Mouse (Mus musculus): ENCODE measurements around the gene Haus4.

Haus4 gene

DNA sequence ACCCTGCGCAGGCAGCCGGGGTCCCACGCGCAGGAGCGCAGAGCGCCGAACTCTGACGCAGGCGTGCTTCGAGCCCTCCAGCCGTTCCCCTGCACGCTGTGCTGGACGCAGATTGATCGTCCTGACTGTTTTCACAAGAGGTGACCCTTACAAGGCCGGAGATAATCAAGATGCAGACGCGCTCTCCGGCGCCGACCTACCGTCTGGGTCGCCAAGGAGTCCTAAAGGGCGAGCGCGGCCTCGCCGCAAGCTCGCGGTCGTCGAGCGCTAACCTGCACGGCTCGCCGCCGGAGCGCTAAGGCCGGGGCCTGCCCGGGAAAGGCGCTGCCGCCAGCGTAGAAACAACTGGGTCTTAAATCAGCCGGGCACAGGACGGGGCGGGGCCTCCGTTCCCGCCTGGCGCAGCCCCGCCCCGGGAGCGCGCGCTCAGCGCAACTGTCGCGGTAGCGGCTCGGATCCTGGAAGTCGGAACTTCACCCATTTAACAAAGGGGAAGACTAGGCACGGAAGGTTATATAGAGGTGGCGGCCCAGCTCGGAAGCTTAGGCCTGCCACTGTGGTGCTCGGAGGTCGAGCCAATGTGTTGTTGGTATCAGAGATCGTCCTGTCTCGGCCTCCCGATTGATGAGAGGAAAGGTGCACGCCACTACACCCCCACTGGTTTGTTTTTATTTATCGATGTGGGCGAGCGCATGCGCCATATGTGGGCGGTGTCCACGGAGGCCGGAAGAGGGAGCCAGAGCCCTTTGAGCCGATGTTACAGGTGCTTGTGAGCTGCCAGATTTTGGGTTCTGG, at the start of gene Haus4:
TSS of gene Haus4 (minus strand) at position 642 of the 795 bp plus-strand sequence.
- DNase-seq, result peak; percentile 74 to 78

DNA sequence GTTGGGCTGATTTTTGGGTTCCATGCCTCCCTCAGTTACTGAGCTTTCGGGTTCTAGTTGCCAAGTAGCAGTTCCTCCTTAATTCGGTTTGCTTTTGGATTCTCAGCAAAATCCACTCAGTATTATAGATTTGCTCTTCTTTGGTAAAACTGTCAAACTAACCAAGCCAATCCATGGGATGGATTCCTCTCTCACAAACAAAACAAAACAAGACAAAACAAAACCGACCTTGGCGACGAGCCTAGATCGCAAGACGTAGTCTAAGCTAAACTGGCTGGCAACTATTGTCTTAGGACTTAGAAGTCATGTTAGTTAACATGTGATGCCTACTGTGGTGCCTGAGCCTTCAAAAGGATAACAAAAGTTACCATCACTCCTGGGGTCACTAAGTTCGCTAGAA, 49.3 kb upstream of the Haus4 start:
- DNase-seq, result peak in 1 of 2 experiments; percentile 48

DNA sequence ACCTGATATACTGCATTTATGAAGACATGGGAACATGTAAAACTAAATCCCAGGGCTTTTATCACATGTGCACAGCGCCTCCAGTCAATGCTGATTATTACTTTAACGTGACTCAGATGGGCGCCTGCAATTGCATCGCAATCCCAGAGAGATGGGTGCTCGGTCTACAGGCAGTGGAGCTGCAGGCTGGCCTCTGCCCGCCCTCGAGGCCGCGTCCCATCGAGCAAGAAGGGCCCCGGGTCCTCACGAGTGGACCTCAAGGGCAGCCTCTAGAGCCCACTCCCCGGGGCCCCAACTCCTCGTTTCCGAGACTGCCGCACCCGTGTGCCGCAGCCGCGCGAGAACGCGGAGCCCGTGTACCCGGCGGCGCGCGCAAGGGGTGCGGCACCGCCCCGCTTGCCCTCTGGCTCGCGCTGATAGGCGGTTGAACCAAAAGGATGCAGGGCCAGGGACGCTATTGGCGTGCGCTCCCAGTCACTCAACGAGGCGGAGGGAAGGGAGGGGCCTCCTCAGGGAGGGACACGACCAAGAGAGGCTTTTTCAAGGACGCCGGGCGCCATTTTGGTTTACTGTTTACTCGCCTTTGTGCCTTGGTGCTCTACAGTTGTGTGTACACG, 48.7 kb upstream of the Haus4 start:
- peak; percentile 95 to 98 for DNase-seq

DNA sequence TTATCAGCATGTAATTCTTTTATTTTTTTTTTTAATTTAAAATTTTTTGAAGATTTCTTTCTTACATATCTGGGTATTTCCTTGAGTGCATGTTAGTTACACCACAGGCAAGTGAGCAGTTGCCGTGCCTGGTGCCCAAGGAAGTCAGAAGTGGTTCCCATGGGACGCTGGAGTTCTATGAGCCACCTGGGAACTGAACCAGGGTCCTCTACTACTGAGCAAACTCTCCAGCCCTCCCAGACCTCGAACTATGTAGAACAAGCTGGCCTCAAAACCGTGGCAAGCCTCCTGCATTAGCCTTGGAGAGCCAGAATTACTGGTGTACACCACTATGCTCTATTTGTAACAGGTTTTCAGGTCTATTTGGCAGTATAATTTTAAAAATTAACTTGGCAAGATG, 48.2 kb upstream of the Haus4 start:
- DNase-seq, result peak; percentile 34 to 46

DNA sequence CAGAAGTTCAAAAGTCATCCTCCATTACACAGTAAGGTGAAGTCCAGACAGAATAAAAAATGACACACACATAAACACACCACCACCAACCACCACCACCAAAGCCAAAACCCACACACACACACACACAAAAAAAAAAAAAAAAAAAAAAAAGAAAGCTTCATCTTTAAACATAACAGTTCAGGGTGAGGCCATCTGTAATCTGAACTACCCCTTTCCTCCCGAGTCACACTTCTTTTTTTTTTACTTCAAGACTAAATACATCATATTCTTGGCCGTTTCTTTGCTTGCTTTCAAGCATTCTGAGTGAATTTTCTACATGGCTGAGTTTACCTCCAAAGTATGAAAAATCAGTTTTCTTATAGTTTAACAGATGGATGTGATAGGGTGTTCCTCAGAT, 47.2 kb upstream of the Haus4 start:
- no peak for DNase-seq

DNA sequence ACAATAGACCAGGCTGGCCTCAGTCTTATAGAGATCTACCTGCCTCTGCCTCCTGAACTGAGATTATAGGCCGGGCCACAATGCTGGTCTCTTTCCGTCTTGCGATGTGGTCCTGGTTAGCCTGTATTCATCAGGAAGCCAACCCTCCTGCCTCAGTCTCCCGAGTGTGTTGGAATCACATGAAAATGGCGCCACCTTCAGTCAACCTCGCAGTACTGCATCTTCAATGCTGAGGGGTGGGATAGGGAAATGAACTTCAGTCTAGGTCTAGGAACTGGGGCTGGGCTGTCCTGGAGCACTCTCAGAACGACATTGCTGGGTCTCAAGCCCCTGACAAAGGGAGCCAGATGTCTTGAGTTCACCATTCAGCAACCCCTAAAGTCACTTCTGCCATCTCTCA, 42.7 kb upstream of the Haus4 start:
- no peak for DNase-seq

DNA sequence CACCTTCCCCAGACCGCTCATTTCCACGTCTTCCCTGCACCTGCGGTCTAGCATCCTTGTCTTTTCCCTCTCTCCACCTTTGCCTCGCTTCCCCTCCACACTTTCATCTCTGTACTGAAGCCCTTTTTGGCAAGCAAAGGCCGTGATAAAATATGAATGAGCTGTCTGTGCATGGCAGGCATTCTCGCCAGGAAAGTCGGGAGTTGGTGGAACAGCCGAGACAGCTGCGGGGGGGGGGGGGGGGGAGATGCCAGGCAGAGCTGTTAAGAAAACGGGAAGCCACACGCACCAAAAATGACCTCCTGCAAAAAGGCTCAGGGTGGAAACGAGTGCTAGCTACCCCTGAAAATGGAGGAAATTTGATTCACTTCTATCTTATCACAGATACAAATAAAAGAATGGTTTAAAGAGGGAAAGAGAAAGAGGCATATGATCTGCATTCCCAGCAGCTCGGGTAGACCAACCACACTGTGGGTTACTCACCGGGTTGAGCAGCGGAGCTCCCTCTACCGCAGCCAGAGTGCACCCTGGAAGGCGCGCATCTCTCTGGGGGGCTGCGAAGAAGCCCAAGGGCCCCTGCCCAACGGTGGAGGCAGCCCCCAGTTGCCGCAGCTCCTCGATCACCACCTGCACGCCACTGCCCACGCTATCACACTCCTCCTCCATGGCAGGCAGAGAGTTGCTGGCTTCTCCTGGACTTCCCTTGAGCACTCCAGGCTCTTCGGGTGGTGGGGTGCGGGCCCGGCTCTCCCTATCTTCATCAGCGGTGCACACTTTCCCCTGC, 40.4 kb upstream of the Haus4 start:
- no peak for DNase-seq

DNA sequence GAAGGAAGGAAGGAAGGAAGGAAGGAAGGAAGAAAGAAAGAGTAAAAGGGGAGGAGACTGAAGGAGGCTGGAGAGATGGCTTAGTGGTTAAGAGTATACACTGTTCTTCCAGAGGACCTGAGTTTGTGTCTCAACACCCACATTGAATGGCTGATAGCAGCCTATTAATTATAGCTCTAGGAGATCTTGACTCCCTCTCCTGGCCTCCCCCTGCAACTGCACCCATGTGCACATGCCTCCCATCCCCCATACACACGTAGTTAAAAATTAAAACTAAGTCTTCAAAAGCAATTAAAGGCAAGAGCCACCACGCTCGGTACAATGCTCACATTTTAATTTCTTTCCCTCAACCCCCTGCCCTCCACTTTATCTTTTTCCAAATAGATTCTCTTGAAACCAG, 39.6 kb upstream of the Haus4 start:
- no peak for DNase-seq

DNA sequence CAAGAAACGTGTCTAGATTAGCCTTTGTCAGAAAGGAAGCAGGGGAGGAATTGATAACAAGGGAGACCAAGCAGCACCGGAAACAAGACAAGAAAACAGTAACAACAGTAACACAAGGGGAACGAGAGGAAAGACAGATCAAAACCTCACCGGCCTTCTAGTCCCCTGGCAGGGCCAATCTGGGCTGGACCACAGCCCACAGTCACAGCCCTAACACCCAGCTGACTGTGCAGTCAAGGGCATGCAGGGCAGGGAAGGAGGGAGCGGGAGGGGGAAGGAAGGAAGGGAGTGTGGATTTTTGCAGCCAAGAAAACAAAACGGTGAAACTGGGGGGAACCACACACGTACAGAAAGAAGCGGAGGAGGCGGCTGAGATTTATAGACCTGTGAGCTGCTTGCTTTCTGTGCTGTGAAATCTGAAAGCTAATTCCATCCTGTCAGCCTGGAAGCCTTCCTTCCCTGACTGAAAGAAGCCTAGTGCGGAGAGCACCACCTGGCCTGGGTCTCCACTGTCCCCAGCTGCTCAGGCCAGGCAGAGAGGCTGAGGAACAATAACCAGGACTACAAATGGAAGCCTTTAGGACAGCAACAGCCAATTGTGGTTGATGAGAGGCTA, 38.0 kb upstream of the Haus4 start:
- peak in 1 of 2 experiments; percentile 27 for DNase-seq

DNA sequence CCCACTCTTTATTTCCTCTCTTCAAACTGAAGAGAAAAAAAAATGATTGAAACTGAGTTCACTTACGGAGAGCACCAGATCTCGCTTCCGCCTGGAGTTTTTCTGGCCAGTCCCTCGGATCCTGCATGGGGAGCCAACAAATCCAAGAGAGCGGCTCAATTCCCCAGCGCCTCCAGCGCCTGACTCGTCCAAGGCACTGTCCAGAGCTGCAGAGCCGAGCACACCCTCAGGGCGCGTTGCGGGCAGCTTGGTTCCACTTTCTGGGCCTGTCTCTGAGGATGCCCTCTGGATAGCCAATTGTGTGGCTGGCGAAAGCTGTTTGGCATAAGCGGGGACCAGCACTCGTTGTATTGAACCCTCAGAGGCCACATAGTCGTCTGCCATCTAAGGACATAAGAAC, 36.6 kb upstream of the Haus4 start:
- DNase-seq, result no peak

DNA sequence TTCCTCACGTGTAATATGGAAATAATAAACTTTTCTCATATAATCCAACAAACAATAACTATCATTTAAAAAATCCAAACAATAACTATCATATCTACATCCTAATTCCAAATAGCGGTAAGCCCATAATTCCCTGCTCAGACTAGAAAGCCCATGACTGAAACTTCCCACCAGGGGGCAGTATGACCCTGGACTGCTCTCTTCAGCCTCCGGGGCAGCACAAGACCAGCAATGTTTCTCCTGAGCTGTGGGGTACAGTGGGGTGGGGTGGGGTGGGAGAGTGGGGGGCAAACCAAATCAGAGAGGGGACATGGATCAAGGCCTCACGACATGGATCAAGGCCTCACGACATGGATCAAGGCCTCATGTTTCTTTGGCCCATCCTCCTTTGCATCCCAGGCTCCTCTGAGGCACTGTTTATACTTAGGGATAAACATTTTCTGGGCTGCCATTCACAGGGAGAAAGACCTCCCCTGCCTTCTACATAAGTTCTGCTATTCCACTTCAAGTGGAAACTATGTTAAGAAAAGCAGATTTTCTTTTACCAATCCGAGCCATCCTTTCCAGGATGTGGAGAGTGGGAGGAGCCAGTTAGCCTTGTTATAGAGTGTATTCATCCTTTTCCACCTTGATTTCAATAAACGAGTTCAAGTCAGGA, 29.4 kb upstream of the Haus4 start:
- peak; percentile 66 to 79 for DNase-seq

DNA sequence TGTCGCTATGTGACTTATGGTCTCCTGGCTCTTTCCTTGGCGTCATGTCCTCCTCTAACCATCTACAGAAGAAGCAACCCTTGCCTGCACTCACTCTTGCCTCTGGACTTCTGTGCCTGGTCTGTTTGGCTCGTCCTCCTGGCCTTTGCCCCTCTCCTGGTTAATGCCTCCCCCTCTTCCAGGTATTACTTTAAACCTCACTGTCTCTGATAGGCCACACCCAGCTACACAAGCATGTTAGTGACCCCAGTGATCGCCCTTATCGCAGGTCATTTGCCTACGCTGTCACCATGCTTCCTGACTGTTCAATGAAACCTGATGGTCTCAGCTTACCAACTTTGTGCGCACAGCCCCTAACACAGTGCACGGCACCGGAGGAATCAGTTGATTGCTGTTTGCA, 28.1 kb upstream of the Haus4 start:
- no peak for DNase-seq

DNA sequence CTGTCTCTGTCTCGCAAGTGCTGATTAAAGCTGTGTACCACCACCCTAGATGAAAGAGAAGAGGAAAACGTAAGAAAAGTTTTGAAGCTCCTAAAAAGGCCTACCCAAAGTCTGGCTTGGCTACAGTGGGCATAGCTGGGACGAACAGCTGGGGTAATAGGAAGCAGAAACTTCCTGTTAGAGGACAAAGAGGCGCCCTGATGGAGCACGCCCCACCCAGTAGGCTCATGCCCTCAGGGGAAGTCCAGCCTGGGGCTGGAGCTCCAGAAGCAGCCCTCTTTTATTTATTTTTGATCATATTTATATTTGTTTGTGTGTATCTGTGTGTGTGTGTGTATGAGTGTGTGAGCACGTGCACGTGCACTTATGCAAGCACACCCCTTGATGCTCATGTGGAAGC, 25.2 kb upstream of the Haus4 start:
- no peak for DNase-seq

DNA sequence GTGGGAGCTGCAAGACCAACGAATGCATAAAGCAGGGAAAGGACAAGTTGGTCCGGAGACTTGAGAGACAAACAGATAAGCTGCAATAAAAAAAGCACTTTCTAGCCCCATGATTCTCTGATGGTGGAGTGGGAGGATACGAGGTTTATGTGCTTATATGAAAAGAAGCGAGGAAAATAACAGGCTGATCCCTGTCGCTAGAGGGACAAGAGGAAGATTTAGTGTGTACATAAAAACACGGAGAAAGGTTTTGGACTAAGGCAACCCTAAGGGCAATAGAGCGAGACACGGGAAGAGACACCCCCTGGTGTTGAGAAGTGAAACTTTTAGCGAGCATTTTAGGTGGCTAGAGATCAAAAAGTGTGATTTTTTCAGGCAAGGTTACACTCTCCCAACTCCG, 23.6 kb upstream of the Haus4 start:
- DNase-seq, result no peak

DNA sequence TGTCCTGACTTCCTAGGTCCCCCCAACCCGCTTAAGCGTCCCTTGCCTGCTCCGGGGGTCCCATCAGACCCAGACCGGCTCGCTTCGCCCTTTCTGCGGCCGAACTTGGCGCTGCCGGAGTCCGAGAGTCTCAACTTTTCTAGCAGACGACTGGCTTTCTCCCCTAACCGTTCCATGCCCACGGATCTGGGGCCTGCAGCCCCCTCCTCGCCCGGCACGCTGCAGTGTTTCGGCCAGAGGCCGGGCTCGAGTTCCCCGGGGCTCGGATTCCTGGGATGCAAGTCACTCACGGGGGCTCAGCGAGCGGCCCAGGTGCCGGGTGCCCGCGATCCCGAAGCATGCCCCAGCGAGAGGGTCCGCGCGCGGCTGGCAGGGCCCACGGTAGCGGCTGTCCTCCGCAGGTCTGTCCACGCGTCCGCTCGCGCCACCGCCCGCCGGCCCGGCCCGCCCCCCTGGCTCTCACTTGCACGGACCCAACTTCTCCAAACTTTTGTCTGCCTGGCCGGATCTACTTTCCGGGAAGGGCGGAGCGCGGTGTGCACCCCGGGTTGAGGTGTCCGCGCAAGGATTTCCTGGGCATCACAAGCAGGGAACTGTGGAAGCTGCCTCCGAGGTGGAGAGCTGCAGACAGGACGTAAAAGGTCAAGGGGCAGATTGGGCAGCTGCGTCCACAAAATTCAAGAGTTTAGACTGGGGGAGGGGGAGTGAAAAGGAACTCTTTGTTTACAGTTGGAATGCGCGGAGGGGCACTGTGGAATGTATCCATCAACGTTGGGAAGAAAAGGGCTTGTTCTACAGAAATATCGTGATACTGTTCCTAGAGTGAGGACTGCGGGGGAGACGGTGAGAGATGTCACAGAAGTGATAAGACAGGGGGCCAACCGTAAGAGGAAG, 22.9 kb upstream of the Haus4 start, which contains the start of gene Ajuba:
TSS of gene Ajuba (minus strand) at position 470 of the 894 bp plus-strand sequence.
- DNase-seq, result peak; percentile 53 to 68

DNA sequence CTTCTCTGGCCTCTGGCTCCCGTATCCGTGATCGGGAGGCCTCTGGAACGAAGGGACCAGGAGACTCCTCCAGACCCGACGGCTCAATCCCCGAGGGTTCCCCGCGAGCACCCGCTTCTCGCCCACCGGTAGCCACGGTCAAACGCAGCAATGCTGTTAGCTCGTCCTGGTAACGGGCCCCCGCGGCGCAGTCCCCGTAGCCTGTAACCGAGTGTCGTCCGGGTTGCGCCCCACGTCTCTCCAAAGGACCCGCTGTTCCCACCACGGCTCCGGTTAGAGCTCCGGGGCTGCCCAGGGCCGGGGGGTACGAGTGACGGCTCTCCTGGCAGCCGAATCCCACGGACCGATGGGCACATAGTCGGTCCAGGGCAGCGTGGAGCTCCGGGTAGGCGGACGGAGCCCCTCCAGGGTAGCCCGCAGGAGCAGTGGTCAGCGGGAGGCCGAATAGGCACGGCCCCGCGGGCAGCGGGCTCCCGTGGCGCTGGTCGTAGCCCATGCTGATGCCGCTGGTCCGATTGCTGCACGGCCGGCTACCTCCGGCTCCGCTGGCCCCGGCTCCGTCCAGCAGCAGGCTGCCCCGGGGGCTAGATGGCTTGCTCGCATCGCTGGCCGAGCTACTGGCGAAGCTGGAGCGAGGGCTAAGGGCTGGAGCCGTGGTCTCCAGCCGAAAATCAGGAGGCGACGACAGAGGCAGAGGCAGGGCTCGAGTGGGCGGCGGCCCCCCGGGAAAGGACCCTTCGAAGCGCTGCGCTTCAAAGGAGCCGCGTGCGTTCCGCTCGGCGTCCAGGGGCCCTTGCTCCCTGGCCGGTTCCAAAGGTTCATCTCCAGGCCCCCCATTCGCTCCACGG, 22.0 kb upstream of the Haus4 start:
- DNase-seq, result peak in 1 of 2 experiments; percentile 18

DNA sequence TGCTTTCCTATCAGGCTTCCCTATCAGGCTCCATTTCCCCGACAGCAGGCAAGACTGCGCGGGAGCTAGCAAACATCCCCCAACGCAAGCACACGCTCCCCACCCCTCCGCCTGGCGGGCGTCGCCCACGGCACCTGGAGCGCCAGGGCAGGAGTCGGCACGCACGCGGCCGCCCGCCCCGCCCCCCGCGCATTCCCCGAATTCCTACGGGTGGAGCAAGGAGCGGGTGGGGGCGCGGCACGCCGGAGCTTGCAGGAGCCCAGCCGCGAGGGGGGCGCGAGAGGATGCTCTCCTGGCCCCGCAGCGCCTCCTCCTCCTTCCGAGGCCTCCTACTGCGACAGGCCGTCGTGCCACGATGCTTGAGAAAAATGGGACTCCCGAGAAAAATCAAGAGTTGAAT, 21.2 kb upstream of the Haus4 start:
- DNase-seq, result peak; percentile 12 to 27

DNA sequence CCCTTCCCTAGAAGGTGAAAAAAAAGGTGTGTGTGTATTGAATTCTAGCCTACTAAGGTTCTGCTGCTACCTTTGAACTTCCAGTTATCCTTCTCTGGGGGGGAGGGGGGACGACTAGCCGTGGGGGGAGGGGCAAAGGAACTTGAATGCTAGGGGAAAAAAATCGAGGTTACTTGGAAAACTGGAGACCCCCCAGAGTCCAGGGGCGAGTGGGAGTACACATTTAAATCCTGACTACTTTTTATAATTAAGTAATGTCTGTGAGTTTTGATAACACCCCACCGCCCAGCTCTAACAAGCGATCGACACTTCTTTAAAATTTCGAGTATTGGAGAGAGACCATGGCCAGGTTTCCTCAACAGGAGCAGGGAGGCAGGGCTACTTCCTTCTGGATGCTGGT, 20.6 kb upstream of the Haus4 start:
- no peak for DNase-seq

DNA sequence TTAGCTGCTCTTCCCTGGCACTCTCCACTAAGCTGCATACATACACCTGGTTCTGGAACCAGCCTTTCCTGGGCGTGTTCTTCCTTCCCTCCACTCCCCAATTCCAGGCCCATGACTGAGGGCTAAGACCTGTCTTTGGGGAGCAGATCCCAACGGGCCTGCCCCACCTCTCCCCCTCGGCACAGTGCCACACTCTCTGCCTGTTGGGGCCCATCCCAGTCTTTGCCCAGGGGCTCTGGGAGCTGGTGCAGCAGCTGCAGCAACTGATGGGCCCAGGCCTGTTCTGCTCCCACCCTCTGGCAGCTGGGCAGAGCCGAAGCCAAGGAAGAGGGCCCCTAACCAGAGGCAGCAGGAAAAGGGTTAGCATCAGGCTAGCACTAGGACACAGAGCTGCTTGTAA, 19.8 kb upstream of the Haus4 start:
- no peak for DNase-seq
